Mouse (Mus musculus) urinary bladder, postnatal 25 days (tissue): ENCODE measurements at regions not wholly inside any gene's neighbourhood (a gene's known extent, or its start where the extent isn't known, plus 50 kb on each side); places are given as distances from the start of the nearest gene placed in this dataset.

Experiments
- DNase-seq: peaks from one replicate; pipeline ENCODE4 v3.0.0; 2022; ENCODE audit warnings: low spot score

GRCm38 (mm10) chr15:36669748-36670147, 337.8 kb downstream of the Zfp706 start:
- DNase-seq, result no peak

- DNase-seq, result no peak
Measured at GRCm38 (mm10) chr15:36666566-36666965, 341.0 kb downstream of the Zfp706 start.

GRCm38 (mm10) chr15:36664391-36664790, 343.2 kb downstream of the Zfp706 start:
- DNase-seq, result no peak

GRCm38 (mm10) chr15:36660986-36661385, 346.6 kb downstream of the Zfp706 start:
- no peak for DNase-seq
